Mouse (Mus musculus): Measurements from ENCODE around the gene Cant1.

The Cant1 gene

DNA sequence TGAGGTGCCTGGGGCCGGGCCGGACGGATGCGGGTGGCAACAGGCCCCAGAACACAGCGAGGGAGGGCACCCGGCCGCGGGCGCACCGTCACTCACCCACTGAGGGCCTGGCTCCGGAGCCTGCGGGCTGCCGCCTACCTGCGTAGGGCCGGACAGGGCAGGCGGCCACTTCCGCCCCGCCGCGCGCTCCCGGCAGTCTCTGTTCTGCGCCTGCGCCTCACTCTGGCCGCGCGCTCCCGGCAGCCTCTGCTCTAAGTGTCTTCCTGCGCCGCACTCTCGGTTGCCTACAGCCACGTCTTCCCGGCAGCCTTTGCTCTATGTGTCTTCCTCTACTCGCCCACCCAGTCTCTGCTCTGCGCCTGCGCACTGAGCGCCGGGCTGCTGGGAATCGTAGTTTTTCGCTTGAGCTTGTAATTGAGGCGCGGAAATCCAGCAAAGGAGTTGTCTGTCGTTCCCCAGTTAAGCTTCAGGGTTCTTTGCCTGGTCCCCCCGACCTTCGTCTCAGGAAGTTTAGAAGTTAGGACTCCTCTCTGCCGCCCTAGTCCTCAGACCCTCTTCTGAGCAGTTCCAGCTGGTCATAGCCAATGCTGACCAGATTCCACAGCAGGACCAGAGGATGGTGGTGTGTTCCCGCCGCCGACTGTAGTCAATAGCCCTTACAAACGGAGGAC is at the start of gene Cant1:
Gene Cant1 (minus strand): TSS at position 253 of the 671 bp plus-strand sequence.
- DNase-seq = peak; percentile 99

DNA sequence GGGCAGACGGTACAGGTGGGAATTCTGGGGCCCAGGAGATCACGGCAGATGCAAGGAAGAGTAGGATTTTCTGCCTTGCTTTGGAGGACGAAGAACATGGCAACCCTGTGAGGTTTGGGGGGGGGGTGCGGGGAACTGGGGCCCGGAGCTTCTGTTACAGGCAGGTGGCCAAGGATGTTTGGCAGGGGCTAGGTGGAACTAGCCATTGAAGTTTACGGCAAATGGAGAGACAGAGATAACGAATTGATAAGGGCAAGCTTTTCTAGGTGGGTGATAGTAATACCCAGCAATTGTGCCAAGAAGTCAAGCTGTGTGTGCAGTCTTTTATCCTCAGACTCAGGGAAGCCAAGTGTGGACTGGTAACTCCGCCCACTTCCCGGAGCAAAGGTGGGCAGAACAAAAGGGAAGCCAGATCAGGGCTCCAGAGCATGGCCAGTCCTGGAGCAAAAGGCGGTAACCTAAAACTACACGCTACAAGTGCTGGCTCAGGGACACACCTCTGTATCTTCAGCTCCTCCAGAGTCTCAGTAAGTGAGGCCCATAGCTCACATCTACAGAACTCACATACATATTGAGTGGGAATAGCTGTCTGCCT is 48.7 kb upstream of the Cant1 start:
- DNase-seq = peak in 1 of 2 experiments; percentile 38

DNA sequence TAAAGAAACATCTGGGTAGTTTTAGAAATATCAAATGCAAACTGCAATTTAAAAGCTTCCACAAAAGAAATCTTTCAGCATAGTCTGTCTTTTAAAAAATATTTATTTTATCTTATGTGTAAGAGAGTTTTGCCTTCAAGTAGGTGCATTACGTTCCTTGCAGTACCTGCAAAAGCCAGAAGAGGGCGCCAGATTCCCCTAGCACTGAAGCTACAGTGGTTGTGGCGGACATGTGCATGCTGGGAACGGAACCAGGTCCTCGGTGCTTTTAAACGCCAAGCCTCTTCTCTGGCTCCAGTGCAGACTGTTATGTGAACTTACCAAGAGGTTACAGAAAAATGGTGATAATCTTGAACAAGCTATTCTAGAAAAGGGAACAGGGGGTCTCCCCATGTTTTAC is 41.4 kb upstream of the Cant1 start:
- DNase-seq = no peak

DNA sequence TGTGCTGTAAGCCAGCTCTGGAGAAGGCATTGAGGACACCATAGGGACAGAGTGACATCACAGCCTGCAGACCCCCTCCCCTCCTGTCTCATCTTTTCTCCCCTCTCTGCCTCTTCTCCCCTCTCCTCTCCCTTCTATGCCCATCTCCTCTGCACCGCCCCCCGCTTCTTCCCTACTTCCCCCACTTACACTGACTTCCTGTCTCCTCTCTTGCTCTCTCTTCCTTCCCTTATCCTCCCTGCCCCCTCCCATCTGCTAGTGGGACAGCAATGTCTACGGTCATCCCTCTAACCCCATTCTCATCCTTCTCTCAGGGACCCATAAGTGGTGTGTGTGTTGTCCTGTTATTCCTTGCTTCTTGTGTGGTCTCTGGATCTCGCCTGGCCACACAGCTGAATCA is 40.6 kb upstream of the Cant1 start:
- DNase-seq = no peak

DNA sequence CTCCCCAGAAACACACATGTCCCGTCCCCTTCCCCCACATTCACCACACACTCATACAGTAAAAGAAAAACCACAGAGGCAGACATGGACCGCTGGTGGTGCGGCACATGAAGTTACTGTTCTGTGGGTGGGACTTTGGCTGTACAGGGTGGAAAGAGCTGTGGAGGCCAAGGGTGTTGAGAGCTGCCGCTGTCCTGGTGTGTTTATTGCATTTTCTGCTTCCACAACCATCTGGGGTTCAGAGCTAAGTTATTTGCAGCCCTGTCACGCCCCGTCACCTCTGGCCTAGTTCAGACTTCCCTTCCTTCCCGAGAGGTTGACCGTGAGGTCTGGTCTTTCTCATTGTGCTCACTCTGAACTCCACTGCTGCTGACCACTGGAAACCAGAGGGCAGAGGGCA is 40.2 kb upstream of the Cant1 start:
- peak; percentile 48 to 66 for DNase-seq

DNA sequence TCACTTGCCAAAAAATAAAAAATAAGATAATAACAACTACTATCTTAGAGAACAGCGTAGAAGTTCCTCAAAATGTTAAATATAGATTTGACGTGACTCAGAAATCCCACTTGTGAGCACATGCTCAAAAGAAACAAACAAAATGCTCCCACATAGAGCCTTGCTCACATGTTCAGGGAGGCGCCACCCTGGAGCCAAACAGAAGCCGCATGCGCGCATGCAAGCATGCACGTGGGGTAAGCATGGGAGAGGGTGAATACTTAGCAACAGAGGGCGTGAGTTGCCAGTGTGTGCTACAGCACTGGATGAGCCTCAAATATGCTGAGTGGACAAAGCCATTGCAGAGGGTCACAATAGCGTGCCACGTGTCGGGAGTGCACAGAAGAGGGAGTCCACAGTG is 38.1 kb upstream of the Cant1 start:
- peak; percentile 56 for DNase-seq

DNA sequence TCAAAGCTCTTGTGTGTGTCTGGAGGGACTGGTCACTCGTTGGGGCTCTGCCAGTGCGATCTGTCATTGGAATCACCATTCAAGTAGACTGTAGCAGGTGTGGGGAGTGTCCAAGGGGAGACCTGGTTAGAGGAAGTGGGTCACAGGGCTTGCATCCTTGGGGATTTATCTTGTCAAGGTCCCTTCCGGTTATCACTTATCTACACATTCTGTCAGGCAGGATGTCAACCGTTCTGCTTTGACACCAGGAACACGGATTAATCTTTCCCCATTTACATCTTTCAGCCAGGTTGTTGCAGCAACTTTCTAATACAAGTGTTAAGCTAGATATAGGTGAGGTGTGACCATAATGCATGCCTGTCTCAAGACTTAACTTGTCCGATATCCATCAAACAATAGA is 36.9 kb upstream of the Cant1 start:
- no peak for DNase-seq

DNA sequence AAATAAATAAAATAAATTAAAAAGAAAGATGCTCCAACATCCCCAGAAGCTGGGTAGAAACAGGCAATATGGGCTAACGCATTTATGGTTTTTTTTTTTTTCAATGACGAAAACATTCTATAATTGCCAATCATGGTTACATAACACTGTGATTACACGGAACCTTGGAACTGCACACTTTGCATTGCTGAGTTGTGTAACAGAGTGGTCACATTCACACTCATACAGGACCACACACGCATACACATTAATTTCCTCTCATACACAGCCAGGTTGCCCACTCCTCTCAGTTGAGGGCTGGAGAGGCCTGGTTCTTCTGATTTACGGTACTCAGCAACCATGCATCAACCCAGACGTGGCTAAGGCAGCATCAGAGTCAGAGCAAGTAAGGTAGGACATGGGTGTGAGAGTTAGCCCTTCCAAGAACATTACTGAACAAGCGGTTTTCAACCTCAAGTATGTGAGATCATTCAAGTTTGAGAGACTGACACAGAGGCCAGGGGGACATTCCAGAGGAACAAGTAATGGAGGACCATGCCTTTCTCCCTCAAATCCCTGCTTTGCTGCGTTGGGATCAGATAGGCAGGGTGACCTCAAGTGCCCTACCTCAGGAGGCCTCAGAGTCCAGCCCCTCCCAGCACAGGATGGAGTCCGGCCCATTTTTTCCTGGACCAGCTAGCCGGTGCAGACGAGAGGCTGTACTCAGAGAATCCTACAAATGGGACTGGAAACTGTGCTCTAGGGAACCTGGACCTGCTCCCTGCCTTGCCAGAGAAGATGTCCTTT is 35.2 kb upstream of the Cant1 start:
- peak in 1 of 2 experiments; percentile 25 for DNase-seq

DNA sequence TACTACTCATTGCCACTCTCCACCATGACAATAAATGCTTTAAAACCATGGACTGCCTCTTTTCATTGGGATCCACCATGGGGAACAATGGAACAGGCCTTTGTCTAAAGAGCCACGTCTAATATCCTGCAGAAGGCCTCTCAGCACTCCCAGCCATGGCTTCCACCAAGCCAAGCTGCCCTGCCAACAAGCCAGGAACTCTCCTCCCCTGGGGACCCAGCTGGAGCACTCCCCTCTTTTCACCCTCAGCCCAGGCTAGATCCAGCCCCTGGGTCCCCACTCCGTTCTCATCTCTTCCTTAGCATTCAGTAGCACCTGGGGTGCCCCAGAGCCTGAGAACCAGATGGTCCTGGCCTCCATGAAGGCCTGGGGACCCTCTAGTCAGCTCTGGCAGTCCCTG is 34.1 kb upstream of the Cant1 start:
- DNase-seq = no peak

DNA sequence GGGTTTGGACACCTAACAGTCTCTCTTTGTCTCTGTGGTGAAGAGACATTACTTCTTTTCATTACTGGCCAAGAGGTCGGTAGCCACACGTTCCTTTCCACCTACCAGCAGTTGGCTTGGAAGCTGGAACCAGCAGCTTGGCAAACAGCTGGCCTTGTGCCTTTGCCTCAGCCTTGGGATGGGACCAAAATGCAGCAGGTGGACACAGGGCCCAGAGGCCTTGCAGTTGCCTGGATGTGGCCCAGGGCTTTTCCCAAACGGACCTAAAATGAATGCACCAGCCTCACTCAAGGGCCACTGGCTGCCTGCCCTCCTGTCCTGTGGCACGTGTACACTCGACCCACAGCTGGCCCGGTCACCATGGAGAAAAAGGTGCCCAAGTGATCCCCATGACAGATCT is 32.3 kb upstream of the Cant1 start:
- peak in 1 of 2 experiments; percentile 50 for DNase-seq

DNA sequence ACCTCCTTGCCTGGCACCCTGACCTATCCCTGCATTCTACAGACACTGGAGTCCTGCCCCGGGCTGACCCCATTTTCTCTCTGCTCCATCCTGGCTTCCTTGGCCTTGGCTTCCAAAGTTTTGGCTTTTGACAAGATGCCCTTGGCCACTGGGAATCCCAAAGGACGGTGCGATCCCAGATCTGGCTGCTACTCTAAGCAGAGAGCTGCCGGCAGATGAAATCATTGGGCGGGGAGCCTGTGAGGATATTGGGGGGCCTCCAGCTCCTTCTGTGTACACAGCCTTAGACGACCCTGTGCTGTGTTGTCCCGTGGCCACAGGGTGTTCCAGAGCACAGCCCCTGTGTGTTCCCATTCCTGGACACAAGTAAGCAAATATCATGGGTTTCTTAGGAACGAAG is 29.5 kb upstream of the Cant1 start:
- DNase-seq = no peak

DNA sequence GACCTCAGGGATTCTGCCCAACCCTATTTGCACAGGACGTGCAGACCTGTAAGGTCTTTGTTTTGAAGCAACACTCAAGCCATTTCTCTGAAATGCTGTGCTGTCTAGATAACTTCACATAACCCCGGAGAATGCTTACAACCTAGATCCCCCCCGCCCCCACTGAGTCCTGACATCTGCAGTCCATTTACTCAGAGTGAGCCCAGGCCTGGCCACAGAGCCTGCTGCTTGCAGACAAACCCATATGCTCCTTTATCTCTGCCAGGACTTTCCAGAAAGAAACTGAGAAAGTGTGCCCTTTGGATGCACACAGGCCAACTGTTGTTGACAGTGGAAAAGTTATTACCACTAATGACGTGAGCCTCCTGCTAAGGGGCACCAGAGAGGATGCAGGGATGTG is 28.5 kb upstream of the Cant1 start:
- DNase-seq = no peak

DNA sequence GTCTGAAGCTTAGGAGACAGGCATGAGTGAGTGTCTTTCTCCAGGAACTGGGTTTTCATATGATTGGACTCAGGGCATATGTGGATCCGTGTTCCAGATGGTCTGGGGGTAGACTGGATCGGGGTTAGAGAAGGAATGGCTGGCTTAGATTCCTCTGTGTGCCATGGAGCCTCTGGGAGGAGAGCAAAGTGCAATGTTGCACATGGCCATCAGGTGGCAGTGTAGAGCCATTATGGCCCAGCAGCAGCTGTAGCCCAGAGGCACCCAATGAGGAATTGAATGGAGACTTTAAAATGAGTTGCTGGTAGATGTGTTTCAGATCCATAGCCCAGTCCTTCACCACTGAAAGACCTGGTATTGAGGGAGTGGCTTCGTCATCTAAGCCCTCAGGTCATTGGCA is 27.0 kb upstream of the Cant1 start:
- peak in 1 of 2 experiments; percentile 47 for DNase-seq

DNA sequence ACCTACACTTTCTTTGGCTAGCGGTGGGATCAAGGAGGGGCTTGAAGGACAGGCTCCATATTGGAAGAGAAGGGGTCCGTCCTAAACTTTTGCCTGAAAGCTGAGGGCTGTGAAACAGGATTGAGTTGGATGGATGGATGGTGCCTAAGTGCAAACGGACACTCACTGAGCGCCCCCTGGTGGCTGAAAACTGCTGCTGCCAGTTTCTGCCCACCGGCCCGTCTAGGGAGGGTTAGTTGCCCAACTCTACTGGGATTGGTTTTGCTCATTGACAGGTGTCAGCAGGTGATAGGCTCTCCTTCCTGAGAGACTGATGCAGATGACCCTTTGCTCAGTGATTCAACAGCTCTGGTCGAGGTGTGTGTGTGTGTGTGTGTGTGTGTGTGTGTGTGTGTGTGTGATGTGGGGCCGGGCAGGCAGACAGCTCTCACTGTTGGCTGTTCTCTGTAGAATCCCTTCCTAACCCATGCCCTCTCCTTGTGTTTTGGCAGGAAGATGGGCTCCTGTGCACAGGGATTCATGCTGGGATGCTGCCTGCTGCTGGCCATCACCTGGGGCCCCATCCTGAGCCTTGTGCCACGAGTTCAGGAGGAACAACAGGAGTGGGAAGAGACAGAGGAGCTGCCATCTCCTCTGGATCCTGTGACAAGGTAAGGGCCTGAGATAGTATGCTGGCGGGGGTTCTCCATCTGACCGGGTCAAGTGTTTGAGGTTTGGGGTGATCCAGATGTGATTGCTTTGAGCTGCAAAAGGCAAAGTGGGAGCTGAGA is 24.5 kb upstream of the Cant1 start:
- peak; percentile 63 to 68 for DNase-seq

DNA sequence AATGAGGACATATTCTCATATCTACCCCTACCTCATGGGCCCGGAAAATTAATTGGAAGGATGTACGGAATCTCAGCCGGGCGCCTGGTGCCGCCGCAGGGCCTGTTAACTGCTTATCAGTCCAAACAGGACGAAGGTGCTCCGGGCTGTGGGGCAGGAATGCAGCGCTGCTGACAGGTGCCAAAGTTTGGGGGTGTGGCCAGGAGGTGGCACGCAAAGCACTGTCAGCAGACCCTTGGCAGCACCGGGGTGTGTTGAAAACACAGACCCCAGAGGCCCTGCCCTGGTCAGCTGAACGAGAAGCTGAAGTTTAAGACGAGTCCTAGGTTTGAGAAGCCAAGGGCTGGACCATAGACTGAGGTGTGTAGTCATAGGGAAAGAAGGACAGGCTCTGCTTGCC is 23.8 kb upstream of the Cant1 start:
- DNase-seq = no peak

DNA sequence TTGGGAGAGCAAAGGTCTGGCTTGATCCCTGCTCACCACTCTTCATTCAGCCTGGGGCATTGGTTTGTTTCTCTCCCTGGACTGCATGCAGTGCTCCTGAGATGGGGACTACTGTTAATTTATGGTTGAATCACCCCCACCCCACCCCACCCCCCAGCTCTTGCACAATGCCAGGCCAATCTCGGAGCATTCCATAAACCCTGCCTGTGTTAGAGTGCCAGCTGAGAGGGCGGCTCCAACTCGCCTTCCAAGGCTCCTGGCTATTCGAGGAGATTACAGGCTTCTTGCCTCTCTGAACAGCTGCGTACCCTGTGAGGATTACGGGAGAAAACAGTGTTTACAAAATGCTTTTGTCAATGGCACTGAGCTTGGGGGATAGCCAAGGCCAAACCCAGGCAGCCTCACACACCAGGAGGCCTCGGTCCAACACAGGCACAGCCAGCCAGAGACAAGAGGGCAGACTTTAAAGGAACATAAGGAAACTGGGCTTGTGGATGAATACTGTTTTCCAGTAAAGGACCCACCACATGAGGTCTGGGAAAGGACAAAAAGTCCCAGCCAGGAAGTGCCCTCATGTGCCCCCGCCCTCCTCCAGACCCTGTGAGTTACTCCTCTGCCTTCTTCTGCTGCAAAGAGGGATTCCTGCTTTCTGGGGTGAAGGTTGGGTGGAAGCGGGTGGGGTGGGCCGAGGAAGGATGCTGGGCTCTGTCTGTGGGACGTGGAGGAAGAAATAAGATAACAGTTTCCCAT is 20.0 kb upstream of the Cant1 start:
- DNase-seq = peak; percentile 64 to 65

DNA sequence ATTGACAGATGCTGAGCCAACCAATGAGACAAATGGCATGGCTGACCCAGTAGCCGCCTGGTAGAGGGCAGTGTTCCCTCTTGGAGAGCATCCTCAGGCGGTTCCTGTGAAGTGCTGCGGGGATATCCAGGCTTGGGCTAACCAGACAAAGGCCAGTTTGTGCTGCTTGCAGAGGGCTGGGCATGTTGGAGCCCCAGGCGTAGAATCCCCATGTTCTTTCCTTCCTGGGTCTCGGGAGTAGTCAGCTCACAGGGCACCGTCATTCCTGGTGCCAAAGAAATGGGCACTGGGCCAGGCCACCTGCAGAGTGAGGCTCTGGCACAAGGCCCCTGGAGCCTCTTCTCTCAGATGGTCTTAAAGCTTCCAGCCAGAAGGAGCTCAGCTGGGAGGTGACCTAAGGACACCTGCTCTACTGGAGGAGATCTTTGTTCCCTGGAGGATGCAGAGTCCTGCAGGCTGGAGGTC is 17.6 kb upstream of the Cant1 start:
- no peak for DNase-seq

DNA sequence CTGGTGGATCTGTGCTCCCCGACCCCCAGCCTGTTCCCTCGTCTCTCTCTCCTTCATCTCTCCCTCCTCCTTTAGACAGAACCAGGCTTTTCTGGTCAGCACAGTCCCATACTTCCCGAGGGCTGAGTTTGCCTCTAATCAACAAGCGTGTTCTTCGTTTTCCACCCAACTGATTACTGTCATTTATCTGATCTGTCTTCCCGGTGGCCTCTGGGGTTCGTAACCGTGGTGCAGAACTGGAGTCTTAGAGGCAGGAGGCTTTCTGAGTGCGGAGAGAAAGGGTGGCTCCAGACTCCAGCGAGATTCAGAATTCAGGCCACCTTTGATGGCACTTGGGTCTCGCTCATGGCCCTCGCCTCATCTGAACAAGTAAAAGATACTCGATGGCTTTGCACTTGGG is 15.2 kb upstream of the Cant1 start:
- DNase-seq = no peak

DNA sequence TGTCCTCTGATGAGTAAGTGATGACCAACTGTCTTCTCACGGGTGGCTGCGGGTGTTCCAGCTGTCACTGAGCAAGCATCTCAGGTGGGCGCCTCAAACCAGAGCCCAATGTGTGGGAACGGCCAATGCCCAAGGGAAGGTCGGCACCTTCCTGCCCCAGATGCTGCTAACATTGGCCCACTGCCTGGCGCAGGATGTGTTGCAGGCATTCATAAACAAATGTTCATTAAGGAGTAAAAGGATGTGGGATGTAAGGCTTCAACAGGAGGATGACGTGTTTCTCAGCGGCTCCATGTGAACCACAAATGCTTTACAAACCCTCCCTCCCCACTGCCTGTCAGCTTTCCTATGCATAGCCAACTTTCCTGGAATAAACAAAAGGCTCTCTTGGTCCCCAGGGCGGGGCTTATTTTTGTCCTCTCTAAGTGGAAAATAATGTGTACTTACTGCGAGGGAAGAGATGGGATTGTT is 14.5 kb upstream of the Cant1 start:
- no peak for DNase-seq

DNA sequence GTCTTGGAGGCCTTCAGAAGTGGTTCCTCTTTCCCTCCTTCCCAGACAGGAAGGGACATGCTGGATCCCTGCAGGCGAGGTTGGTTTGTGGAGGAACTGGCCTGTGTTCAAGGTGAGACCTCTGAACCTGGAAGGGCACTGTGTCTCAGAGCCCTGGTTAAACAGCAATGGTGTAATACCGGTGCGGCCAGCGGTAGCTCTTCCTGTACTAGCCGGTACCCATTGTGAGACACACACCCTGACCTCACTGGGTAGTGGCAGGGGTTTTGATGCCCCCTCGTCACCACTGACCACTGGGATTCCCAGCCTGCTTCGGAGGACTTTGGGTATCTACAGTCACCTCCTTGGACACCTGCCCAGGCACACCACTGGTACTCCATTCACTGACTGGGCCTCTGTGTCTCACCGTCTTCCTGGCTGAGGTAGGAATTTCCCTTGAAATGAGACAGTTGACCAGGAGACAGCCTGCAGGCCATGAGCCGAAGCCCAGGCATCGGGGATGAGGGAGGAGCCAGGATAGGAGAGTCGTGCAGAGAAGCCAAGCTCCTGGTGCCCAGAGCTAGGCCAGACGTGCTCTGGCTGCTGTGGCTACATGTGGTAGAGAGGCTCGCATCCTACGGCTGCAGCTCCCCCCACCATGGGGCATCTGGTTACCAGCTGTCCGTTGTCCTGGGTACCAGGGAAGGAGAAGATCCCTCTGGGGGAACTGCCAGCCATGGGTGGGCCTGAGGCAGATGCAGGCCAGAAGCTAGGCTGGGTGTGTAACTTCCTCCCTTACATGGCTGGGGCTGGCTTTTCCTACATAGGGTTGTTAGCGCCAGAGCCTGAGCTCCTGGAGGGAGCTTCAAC is 12.4 kb upstream of the Cant1 start:
- DNase-seq = no peak

DNA sequence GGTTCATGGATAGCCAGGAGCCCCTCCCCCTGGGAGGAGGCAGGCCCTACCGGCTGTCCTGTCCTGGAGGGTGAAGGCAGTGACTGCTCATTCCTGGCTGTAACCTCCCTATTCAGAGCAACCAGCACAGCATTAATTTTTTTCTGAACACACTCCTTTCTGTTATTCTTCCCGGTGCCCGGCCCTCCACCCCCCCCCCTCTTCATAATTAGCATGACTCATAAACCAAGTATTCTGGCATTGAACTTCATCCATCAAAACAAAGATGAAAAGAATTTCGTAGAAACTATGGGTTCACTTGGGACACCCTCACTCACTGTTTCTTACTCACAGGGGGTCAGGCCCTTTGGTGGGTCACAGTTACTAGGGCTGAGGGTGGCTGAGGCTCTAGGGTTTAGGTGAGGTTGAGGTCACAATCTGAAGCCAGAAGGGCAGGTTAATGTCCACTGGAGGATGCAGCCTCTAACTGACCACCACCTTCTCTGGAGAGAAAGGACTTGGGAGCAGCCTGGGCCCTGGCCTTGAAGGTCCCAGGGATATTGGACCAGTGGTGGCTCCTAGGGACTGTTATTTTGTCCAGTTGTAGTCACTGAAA is 11.5 kb upstream of the Cant1 start:
- DNase-seq = no peak
